Mouse (Mus musculus) bone marrow, adult 2 months (tissue): Measurements from ENCODE around the gene Rhbg. TPM values are rescaled to one million over a fixed set of nuclear protein-coding genes. Genes with fewer than 3 reads are reported as not detected.

ENCODE experiments used
- H3K27ac ChIP-seq: fragments of 200-500 bp; 2 replicates; pipeline ENCODE4 v1.5.1; 2012; ENCODE audit warnings: low read depth, mild to moderate bottlenecking, control low read depth, inconsistent platforms, low read length; ENCODE audit not compliant: control insufficient read depth, poor library complexity, insufficient read depth
- H3K4me1 ChIP-seq: fragments of 200-500 bp; 2 replicates; pipeline ENCODE4 v1.6.1; 2011; ENCODE audit warnings: low read length; ENCODE audit not compliant: control insufficient read depth, insufficient read depth
- H3K4me3 ChIP-seq: fragments of 200-500 bp; replicated peaks from 2 replicates; pipeline ENCODE3; 2011; ENCODE audit warnings: mild to moderate bottlenecking, low read depth, low read length, control low read depth; ENCODE audit not compliant: control insufficient read depth
- CTCF ChIP-seq: fragments of 200-500 bp; IDR thresholded peaks from 2 replicates; pipeline ENCODE4 v1.5.1; 2011; ENCODE audit warnings: low read length, control low read depth; ENCODE audit not compliant: control insufficient read depth, insufficient read depth
- POLR2A ChIP-seq: fragments of 200-500 bp; IDR thresholded peaks from 2 replicates; pipeline ENCODE4 v1.6.1; 2011; ENCODE audit warnings: low read depth, mild to moderate bottlenecking, control low read depth, low read length, borderline replicate concordance; ENCODE audit not compliant: control insufficient read depth
- WGBS: fragments of 180-500 bp; shearing (Covaris S2); methylation state at CpG from one replicate; pipeline ENCODE4 v1.1.7; 2018; 5-methylcytosine and 5-hydroxymethylcytosine counted together
- polyA plus RNA-seq: library from polyadenylated mRNA; stranded (reverse); fragments of >200 nt; gene quantifications from 2 replicates; pipeline ENCODE4 v1.2.4, GENCODE M21; 2011; ENCODE audit warnings: low replicate concordance; ENCODE audit not compliant: missing spikeins, insufficient read depth, insufficient read length

Rhbg gene
- polyA plus RNA-seq, 1 experiment: not detected

DNA sequence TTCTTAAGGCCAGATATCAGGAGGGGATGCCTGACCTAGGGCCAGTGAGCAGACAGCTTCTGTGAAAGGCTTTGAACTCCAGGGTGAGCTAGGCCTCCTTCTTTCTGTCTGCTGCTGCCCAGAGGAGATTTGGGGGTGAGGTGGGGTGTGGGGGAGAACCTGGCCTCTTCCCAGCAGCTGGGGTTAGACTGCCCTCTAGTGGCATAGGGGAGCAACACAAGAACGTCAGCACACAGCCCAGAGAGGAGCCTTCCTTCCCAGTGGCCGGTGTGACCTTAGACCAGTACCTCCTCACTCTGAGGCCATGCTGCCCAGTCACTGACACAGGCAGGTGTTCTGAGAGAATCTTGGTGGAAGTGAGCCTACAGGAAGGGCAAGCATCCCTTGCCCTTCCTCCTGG, 10.4 kb downstream of the Rhbg start:
- Histone ChIP-seq H3K4me3 (no peak overlapping the region), H3K4me1 (no peaks in the 10 kb centered on the region), H3K27ac (no peak overlapping the region)
- TF ChIP-seq CTCF: peak; percentile 88
- TF ChIP-seq POLR2A: no peak
- 10% methylated on average over 2 of the region's 2 CpGs for WGBS

DNA sequence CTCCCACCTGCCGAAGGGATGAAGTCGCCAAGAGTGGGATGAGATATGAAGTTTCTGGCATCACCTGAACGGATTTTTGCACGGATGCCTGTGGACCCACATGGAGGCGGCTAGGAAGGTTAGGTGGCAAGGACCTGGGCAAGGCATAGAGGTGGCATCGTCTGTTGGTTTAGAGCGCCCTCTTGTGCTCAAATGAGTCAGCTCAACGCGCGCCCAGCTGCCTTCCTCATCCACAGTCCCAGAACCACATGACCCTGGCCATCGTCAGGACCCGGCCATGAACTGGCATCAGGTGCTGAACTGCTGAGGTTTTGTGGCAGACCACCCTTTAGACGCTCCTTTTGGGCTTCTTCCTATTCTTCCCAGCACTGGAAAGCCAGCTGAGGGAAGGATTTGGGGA, 12.0 kb downstream of the Rhbg start:
- TF ChIP-seq CTCF: peak; percentile 93
- TF ChIP-seq POLR2A: no peak
- WGBS: 1% methylated on average over 13 of the region's 13 CpGs
- Histone ChIP-seq H3K4me1 (no peaks in the 10 kb centered on the region), H3K27ac (no peak overlapping the region), H3K4me3 (no peak overlapping the region)

DNA sequence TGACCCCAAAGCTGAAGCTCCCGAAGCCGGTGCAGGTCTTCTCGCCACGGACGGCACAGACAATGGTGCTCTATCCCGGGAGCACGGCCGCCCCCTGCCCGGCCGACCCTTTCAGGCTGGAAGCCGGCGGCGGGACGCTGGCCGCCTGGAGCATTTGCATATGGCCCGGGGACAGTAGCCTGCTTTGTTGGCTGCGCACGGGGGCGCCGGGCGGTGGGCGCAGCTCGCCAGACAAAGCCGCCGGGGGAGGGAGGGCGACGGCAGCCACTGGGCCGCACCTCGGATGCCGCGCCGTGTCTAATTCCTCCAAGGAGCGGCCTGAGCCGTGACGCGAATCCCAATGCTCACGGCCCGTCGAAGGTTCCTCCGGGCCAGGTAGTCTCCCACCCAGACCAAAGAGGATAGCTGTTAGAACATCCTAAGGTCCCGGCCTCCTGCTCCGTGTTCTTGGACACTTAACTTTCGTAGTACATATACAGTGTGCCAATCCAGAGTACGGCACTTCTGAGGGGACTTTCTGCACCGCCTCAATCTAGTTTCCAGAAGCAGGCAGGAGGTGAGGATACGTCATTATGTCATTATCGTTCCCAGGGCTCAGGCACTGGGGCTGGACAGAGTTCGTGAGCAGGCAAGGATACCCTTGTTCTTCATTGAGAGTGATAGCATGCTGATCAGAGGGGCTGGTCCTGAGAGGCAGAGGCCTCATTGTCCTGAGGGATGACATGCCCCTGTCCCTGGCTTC, 13.3 kb downstream of the Rhbg start:
- 8% methylated on average over 48 of the region's 48 CpGs for WGBS
- Histone ChIP-seq H3K4me3 (no peak overlapping the region), H3K27ac (no peak overlapping the region), H3K4me1 (no peaks in the 10 kb centered on the region)
- no peak for TF ChIP-seq CTCF
- TF ChIP-seq POLR2A: no peak

DNA sequence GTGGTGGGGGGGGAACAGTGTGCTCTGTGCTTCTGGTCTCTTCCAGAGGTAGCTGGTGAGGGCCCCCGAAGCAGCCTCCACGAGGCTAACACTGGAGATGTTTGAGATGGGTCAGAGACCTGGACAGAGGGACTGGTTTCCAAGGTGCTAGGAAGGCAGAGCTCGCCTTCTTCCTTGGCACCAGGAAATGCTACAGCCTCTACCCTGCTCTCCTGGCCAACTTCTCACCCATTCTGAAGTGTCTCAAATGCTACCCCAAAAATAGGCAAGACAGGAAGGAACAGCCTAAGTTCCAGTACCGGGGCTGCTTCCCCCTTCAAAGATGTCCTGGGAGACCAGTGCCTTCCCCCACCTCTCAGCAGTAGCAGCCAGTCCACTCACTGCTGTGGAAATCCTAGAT, 15.1 kb downstream of the Rhbg start:
- no peak overlapping the region for H3K27ac ChIP-seq
- no peaks in the 10 kb centered on the region for H3K4me1 ChIP-seq
- WGBS: 33% methylated on average over 4 of the region's 4 CpGs
- TF ChIP-seq POLR2A: no peak
- TF ChIP-seq CTCF: no peak
- no peak overlapping the region for H3K4me3 ChIP-seq

DNA sequence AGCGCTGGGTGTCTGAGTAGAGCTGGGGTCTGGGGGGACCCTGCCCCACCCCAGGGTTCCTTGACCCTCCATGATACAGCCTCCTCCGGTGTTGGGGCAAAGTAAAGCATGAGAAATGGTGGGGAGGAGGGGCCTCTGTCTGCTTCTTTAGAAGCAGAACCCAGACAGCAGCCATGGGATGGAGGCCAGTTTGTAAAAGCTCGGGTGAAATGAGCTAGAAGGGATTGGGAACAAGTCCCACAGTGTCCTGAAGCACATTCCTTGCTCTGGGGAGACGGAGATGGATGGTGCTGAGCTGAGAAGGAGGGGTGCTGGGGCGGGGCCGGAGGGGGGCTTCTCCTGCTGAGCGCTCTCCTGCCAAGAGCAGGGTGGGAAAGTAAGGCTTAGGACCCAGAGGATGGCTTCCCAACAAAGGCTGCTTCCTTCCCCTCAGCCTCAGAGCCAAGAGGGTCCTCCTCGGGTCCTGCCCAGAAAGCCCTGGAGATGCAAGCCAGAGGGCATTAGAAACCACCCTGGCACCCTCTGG, 15.6 kb downstream of the Rhbg start:
- no peak overlapping the region for H3K27ac ChIP-seq
- no peak overlapping the region for H3K4me3 ChIP-seq
- no peaks in the 10 kb centered on the region for H3K4me1 ChIP-seq
- WGBS: 51% methylated on average over 8 of the region's 8 CpGs
- TF ChIP-seq POLR2A (no peak), CTCF (no peak)

DNA sequence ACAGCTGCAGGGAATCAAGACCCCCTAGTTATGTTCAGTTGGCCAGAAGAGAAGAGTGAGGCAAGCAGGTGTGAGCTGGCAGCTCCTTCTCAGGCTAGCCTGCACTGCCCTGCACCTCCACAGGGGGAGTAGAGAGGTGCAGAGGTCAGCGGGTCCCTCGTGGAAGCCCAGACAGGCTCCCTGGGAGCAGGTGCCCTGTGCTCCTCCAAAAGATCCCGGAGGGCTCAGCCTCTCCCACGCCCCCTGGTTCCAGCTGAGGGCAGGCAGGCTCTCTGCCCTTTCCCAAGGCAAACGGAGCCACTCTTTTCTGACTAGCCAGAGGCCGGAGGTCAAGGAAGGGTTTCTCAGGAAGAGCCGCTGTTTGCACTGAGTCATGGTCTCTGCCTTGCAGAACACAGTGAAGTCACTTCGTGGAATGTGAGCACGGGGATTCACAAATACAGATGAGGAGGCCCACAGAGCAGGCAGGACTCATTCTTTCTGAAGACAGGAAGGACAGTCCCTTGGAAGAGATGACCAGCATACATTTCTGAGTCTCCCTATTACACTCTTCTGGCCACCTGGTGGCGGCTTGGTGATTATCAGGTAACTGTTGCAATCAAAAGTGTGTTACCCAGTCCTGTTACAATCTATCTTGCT, 16.8 kb downstream of the Rhbg start:
- no peak overlapping the region for H3K4me3 ChIP-seq
- H3K27ac ChIP-seq: no peak overlapping the region
- H3K4me1 ChIP-seq: no peaks in the 10 kb centered on the region
- no peak for TF ChIP-seq POLR2A
- TF ChIP-seq CTCF: peak; percentile 54
- 5% methylated on average over 10 of the region's 10 CpGs for WGBS

DNA sequence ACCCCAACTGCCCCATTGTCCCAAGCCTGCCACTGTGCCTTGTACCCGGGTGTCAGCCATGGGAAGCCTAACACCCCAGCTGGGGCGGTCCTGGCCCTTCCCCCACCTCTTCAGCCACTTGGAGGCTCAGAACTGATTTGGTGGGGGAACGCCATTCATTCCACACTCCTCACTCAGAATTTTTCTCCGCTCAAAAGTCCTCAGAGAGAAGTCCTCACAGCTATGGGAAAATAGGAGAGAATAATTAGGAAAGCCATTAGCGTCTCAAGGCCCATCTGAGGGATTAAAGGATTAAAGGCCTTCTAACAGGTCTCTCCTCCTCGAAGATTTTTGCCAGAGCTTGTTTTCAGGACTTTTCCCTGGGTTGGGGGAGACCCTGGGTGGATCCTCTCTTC, 17.4 kb downstream of the Rhbg start:
- H3K4me3 ChIP-seq: no peak overlapping the region
- WGBS: 64% methylated on average over 6 of the region's 6 CpGs
- TF ChIP-seq CTCF: no peak
- TF ChIP-seq POLR2A: no peak
- H3K4me1 ChIP-seq: no peaks in the 10 kb centered on the region
- no peak overlapping the region for H3K27ac ChIP-seq

DNA sequence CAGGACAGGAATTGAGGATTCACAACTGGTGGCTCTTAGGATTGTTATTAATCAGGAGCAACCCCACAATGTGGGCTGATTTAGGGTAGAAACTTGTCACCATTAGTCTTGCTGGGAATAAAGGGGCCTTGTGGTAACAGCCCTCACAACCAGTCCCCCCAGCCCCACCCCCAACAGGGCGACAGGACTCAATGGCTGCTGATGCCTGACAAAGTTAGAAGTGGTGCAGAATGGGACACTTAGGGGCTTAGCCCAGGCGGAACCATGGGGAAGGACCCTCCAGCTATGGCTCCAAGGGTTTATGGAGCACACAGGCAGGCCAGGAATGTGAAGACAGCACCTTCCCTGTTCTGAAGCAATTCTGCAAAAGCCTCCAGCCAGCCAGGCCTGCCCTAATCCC, 18.9 kb downstream of the Rhbg start:
- Histone ChIP-seq H3K4me1 (no peaks in the 10 kb centered on the region), H3K4me3 (no peak overlapping the region), H3K27ac (no peak overlapping the region)
- TF ChIP-seq CTCF: no peak
- TF ChIP-seq POLR2A: no peak
- 79% methylated on average over 2 of the region's 2 CpGs for WGBS

DNA sequence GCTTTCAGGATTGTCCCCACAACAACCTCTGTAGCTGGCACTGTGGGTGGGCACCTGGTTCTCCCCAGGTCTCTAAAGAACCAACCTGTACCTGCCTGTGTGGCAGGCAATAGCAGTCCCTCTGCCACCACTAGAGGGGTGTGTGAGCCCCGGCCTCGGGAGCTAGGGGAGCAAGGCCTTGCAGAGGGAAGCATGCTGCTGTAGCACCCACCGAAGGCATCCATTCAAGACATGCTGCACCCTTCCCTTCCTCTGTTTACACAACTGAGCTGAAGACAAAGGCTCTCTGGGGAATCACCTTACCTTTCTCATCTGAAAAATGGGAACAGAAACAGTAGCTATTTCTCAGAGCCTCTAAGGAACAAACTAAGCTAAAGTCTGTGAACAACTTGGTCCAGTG, 19.3 kb downstream of the Rhbg start:
- no peak overlapping the region for H3K4me3 ChIP-seq
- no peak overlapping the region for H3K27ac ChIP-seq
- TF ChIP-seq POLR2A (no peak), CTCF (peak; percentile 49; the same call in 1 of the 2 replicates)
- no peaks in the 10 kb centered on the region for H3K4me1 ChIP-seq
- WGBS: 9% methylated on average over 3 of the region's 3 CpGs
